Mouse (Mus musculus) liver, postnatal 0 days (tissue): Measurements from ENCODE around the gene Dag1.

ENCODE experiments used
- CTCF ChIP-seq: sonication (generic); IDR thresholded peaks from 2 replicates; pipeline ENCODE4 v1.5.1; 2016; ENCODE audit warnings: antibody characterized with exemption, low read depth
- EP300 ChIP-seq: IDR thresholded peaks from 2 replicates; pipeline ENCODE4 v1.6.1; 2016; ENCODE audit warnings: antibody characterized with exemption, low read depth, mild to moderate bottlenecking

DNA sequence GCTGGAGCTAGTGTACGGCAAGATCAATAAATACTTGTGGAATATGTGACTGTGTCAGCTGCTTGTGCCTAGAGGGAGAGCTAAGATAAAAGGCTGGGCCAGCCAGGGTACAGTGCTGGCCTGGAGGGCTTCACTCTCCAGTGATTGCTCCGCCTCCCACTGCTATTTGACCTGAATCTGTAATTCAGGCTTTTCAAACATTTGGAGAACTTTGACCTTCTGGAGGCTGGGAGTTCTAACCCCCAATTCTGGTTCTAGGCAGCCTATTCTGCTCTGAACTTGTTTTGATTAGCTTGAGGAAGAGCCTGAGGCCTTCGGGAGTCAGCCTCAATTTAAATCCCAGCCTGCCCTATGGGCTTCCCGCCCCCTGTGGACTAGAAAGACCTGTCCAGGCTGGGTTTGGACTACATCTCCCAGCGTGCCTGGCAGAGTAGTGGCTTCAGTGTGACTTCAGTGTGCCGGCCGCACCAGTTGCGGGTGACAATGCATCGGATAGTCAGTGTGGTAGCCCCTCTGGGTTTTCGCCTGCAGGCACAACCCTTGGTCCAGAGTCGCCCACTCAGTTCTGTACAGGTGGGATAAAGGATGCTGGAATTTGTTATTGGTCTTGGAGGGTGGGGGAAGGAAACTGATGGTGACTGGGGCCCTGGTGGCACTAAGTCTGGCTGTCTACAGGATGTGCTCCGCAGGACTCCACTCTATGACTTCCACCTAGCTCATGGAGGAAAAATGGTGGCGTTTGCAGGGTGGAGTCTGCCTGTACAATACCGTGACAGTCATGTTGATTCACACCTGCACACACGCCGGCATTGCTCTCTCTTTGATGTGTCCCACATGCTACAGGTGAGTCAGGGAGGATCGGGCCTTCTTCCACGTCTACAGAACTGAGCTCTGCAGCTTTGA lies 32.9 kb upstream of the Dag1 start, which contains the start of gene Amt:
- TF ChIP-seq EP300 (no peak), CTCF (no peak)
